Mouse (Mus musculus) urinary bladder, adult 2 months (tissue): Measurements from ENCODE around the gene Iqcf4. TPM values are rescaled to one million over a fixed set of nuclear protein-coding genes. Genes with fewer than 3 reads are reported as not detected.

Experiments used
- polyA plus RNA-seq: library from polyadenylated mRNA; depleted of rRNA; stranded (reverse); fragments of >200 nt; gene quantifications from 2 replicates; pipeline ENCODE4 v1.2.3, GENCODE M21; 2012; rRNA removed

Iqcf4 gene
- polyA plus RNA-seq, 1 experiment = not detected

Other genes with a start within 250 kb of the Iqcf4 start
- gene Dusp7, start 202.4 kb downstream of the Iqcf4 start, polyA plus RNA-seq = 33.5 and 34.7 TPM in 2 replicates
- gene Rpl29, start 141.5 kb downstream of the Iqcf4 start, polyA plus RNA-seq = 1,045 and 1,109 TPM in 2 replicates
- 7.8 and 10.2 TPM in 2 replicates for gene Acy1, start 132.7 kb downstream of the Iqcf4 start, polyA plus RNA-seq
- 69.6 and 84.4 TPM in 2 replicates for gene Abhd14b, start 123.5 kb downstream of the Iqcf4 start, polyA plus RNA-seq
- 44.9 and 46.9 TPM in 2 replicates for gene Abhd14a, start 123.3 kb downstream of the Iqcf4 start, polyA plus RNA-seq
- gene Pcbp4, start 117.7 kb downstream of the Iqcf4 start, polyA plus RNA-seq = 42.5 and 47.9 TPM in 2 replicates
- 0.29 and 0.33 TPM in 2 replicates for gene Gpr62, start 105.1 kb downstream of the Iqcf4 start, polyA plus RNA-seq
- gene Rrp9, start 95.0 kb downstream of the Iqcf4 start, polyA plus RNA-seq = 30.6 and 31.0 TPM in 2 replicates
- gene Parp3, start 94.0 kb downstream of the Iqcf4 start, polyA plus RNA-seq = 70.2 and 82.3 TPM in 2 replicates
- not detected in 2 replicates for gene Iqcf1, start 71.0 kb downstream of the Iqcf4 start, polyA plus RNA-seq
- not detected in 2 replicates for gene Iqcf5, start 56.4 kb downstream of the Iqcf4 start, polyA plus RNA-seq
- not detected in 2 replicates for gene Iqcf3, start 9.4 kb downstream of the Iqcf4 start, polyA plus RNA-seq
- not detected in 2 replicates for gene Iqcf6, start 55.6 kb upstream of the Iqcf4 start, polyA plus RNA-seq
- gene Grm2, start 85.1 kb upstream of the Iqcf4 start, polyA plus RNA-seq = not detected in 2 replicates
- 70.3 and 76.2 TPM in 2 replicates for gene Tex264, start 114.9 kb upstream of the Iqcf4 start, polyA plus RNA-seq
- gene Rad54l2, start 218.2 kb upstream of the Iqcf4 start, polyA plus RNA-seq = 4.3 and 6.8 TPM in 2 replicates